Mouse (Mus musculus): ENCODE measurements around the gene Zfp592. TPM values are rescaled to one million over a fixed set of nuclear protein-coding genes. Genes with fewer than 3 reads are reported as not detected.

Zfp592 gene
- polyA plus RNA-seq (2014; fragmentation: Illumina TruSeq; extraction: RNeasy Lipid Tissue Mini Kit (QIAGEN cat#74804); ENCODE audit: low read depth, low replicate concordance): 4.2 TPM

DNA sequence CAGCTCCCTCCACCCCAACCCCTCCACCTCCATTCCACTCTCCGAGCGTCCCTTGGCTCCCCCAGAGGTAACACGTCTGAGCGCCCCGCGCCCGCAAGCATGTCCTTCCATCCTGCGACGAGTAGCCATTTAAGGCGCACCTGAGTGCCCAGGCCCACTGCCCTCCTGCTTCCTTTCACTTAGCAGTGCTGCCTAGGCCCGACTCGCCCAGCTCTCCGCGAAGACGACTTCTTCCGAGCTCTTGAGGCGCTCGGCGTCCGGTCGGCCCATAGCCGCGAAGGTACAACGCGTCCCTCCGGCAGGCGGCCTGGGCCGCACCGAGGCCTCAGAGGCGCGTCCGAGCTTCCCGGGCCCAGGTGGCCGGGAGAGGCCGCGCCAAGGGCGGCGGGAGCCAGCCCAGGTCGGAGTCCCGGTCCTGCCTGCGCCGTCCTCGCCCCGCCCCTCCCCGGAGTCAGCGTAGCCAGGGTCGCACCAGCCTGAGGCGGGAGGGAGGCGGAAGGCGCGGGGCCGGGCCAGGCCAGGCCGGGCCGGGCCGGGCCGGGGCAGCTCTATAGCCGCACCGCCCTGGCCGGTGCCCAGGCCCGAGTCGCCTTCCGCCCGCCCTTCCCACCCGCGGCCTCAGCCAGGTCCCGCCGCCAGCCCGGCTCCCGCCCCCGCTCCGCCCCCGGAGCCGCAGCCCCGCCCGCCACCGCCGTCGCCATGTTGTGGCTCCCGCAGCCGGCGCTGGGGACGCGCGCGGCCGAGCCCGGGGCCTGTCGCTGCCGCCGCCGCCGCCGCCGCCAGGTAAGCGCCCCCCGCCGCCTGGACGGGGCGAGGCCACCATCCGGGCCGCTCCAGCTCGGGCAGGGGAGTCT, at the start of gene Zfp592:
TSS of gene Zfp592 (plus strand) at position 702 of the 854 bp plus-strand sequence.

GRCm38 (mm10) chr7:80947445-80948350, 45.8 kb upstream of the Zfp592 start, which contains the start of gene Sec11a:
Gene Sec11a (minus strand): TSS chr7:80947780.

GRCm38 (mm10) chr7:81057471-81057870, 64.0 kb downstream of the Zfp592 start, which contains the start of gene Alpk3:
Gene Alpk3 (plus strand): TSS chr7:81057600.

Other genes starting within 250 kb of the Zfp592 start
- gene Iqgap1, start 167.7 kb upstream of the Zfp592 start, polyA plus RNA-seq (2014; fragmentation: Illumina TruSeq; extraction: RNeasy Lipid Tissue Mini Kit (QIAGEN cat#74804); ENCODE audit: low read depth, low replicate concordance): 3.0 TPM
- gene Zscan2, start 132.8 kb upstream of the Zfp592 start, polyA plus RNA-seq (2014; fragmentation: Illumina TruSeq; extraction: RNeasy Lipid Tissue Mini Kit (QIAGEN cat#74804); ENCODE audit: low read depth, low replicate concordance): 0.32 TPM
- 13.3 TPM for gene Wdr73, start 92.4 kb upstream of the Zfp592 start, polyA plus RNA-seq (2014; fragmentation: Illumina TruSeq; extraction: RNeasy Lipid Tissue Mini Kit (QIAGEN cat#74804); ENCODE audit: low read depth, low replicate concordance)
- not detected for gene Nmb, start 88.6 kb upstream of the Zfp592 start, polyA plus RNA-seq (2014; fragmentation: Illumina TruSeq; extraction: RNeasy Lipid Tissue Mini Kit (QIAGEN cat#74804); ENCODE audit: low read depth, low replicate concordance)
- 84.2 TPM for gene Sec11a, start 45.9 kb upstream of the Zfp592 start, polyA plus RNA-seq (2014; fragmentation: Illumina TruSeq; extraction: RNeasy Lipid Tissue Mini Kit (QIAGEN cat#74804); ENCODE audit: low read depth, low replicate concordance)
- gene Alpk3, start 63.9 kb downstream of the Zfp592 start, polyA plus RNA-seq (2014; fragmentation: Illumina TruSeq; extraction: RNeasy Lipid Tissue Mini Kit (QIAGEN cat#74804); ENCODE audit: low read depth, low replicate concordance): not detected
- gene Slc28a1, start 121.1 kb downstream of the Zfp592 start, polyA plus RNA-seq (2014; fragmentation: Illumina TruSeq; extraction: RNeasy Lipid Tissue Mini Kit (QIAGEN cat#74804); ENCODE audit: low read depth, low replicate concordance): not detected
- gene Pde8a, start 219.9 kb downstream of the Zfp592 start, polyA plus RNA-seq (2014; fragmentation: Illumina TruSeq; extraction: RNeasy Lipid Tissue Mini Kit (QIAGEN cat#74804); ENCODE audit: low read depth, low replicate concordance): 46.4 TPM

All from liver, adult 10 weeks (tissue).